Mouse (Mus musculus): ENCODE results near the gene Gpc4. TPM values are rescaled to one million over a fixed set of nuclear protein-coding genes. Genes with fewer than 3 reads are reported as not detected.

The Gpc4 gene
- polyA plus RNA-seq, 1 experiment from 2014 or later, result 356 TPM

GRCm38 (mm10) chrX:52151100-52151499, 14.0 kb downstream of the Gpc4 start:
- no peak for ATAC-seq
- POLR2A ChIA-PET, result interaction anchor here (1.2 kb wide), 1 partner anchor 57 kb away, joined by 4 read pairs; no protein-coding TSS in a partner anchor
- no peak for DNase-seq (ENCODE audit: low read depth, low spot score)
- TF ChIP-seq CTCF (IDR thresholded peaks at IDR 0.05), result no peak
- in situ Hi-C loops (cut with MboI; ENCODE audit: low pct_unique_long_range_greater_than_20kb), result no loop called here
- peaks cover 8% of the 10 kb centered on the region for H3K27me3 ChIP-seq
- CTCF ChIA-PET, result no interaction called here

- DNase-seq (ENCODE audit: low read depth, low spot score) (no peak), ATAC-seq (no peak)
- peaks cover 18% of the 10 kb centered on the region for H3K27me3 ChIP-seq
- ChIA-PET CTCF (no interaction called here), POLR2A (no interaction called here)
- in situ Hi-C loops (cut with MboI; ENCODE audit: low pct_unique_long_range_greater_than_20kb), result no loop called here
- no peak for TF ChIP-seq CTCF (IDR thresholded peaks at IDR 0.05)
Measured at GRCm38 (mm10) chrX:52145563-52145962, 19.5 kb downstream of the Gpc4 start.

- TF ChIP-seq CTCF (IDR thresholded peaks at IDR 0.05), result no peak
- in situ Hi-C loops (cut with MboI; ENCODE audit: low pct_unique_long_range_greater_than_20kb), result no loop called here
Measured at GRCm38 (mm10) chrX:52144491-52144890, 20.6 kb downstream of the Gpc4 start.

GRCm38 (mm10) chrX:52140316-52140715, 24.7 kb downstream of the Gpc4 start:
- POLR2A ChIA-PET, result no interaction called here
- TF ChIP-seq CTCF (IDR thresholded peaks at IDR 0.05), result no peak
- DNase-seq (ENCODE audit: low read depth, low spot score), result no peak
- H3K27me3 ChIP-seq, result peaks cover 17% of the 10 kb centered on the region
- no peak for ATAC-seq
- in situ Hi-C loops (cut with MboI; ENCODE audit: low pct_unique_long_range_greater_than_20kb), result no loop called here
- CTCF ChIA-PET, result no interaction called here

More at GRCm38 (mm10) chrX:52144491-52144890, 20.6 kb downstream of the Gpc4 start:
- peaks cover 18% of the 10 kb centered on the region for H3K27me3 ChIP-seq
- CTCF ChIA-PET, result no interaction called here
- POLR2A ChIA-PET, result no interaction called here
- DNase-seq (ENCODE audit: low read depth, low spot score), result no peak
- ATAC-seq, result no peak

- POLR2A ChIA-PET, result no interaction called here
- CTCF ChIA-PET, result no interaction called here
- peaks cover 13% of the 10 kb centered on the region for H3K27me3 ChIP-seq
- ATAC-seq (no peak), DNase-seq (ENCODE audit: low read depth, low spot score) (no peak)
- TF ChIP-seq CTCF (IDR thresholded peaks at IDR 0.05), result no peak
- in situ Hi-C loops (cut with MboI; ENCODE audit: low pct_unique_long_range_greater_than_20kb), result no loop called here
Measured at GRCm38 (mm10) chrX:52138461-52139075, 26.5 kb downstream of the Gpc4 start.

- no peak for TF ChIP-seq CTCF (IDR thresholded peaks at IDR 0.05)
- no peak for DNase-seq (ENCODE audit: low read depth, low spot score)
- H3K27me3 ChIP-seq, result peaks cover 8% of the 10 kb centered on the region
- ChIA-PET CTCF (no interaction called here), POLR2A (no interaction called here)
- in situ Hi-C loops (cut with MboI; ENCODE audit: low pct_unique_long_range_greater_than_20kb), result no loop called here
- ATAC-seq, result no peak
Measured at GRCm38 (mm10) chrX:52138033-52138432, 27.0 kb downstream of the Gpc4 start.

- peaks cover 4% of the 10 kb centered on the region for H3K27me3 ChIP-seq
- TF ChIP-seq CTCF (IDR thresholded peaks at IDR 0.05), result no peak
- POLR2A ChIA-PET, result no interaction called here
- no peak for ATAC-seq
- DNase-seq (ENCODE audit: low read depth, low spot score), result no peak
- in situ Hi-C loops (cut with MboI; ENCODE audit: low pct_unique_long_range_greater_than_20kb), result no loop called here
- CTCF ChIA-PET, result no interaction called here
Measured at GRCm38 (mm10) chrX:52136525-52136924, 28.5 kb downstream of the Gpc4 start.

GRCm38 (mm10) chrX:52129604-52130003, 35.4 kb downstream of the Gpc4 start:
- no peak for ATAC-seq
- in situ Hi-C loops (cut with MboI; ENCODE audit: low pct_unique_long_range_greater_than_20kb), result no loop called here

GRCm38 (mm10) chrX:52128794-52129193, 36.3 kb downstream of the Gpc4 start:
- TF ChIP-seq CTCF (IDR thresholded peaks at IDR 0.05), result no peak
- ATAC-seq (no peak), DNase-seq (ENCODE audit: low read depth, low spot score) (no peak)
- H3K27me3 ChIP-seq, result peaks cover 17% of the 10 kb centered on the region
- in situ Hi-C loops (cut with MboI; ENCODE audit: low pct_unique_long_range_greater_than_20kb), result no loop called here
- ChIA-PET CTCF (no interaction called here), POLR2A (no interaction called here)

More at GRCm38 (mm10) chrX:52129604-52130003, 35.4 kb downstream of the Gpc4 start:
- ChIA-PET POLR2A (no interaction called here), CTCF (no interaction called here)
- DNase-seq (ENCODE audit: low read depth, low spot score), result no peak
- no peak for TF ChIP-seq CTCF (IDR thresholded peaks at IDR 0.05)
- peaks cover 14% of the 10 kb centered on the region for H3K27me3 ChIP-seq

- ChIA-PET POLR2A (interaction anchor here (0.6 kb wide), 1 partner anchor 10 kb away, joined by 3 read pairs; no protein-coding TSS in a partner anchor), CTCF (no interaction called here)
- ATAC-seq (no peak), DNase-seq (ENCODE audit: low read depth, low spot score) (no peak)
- H3K27me3 ChIP-seq, result peaks cover 19% of the 10 kb centered on the region
- in situ Hi-C loops (cut with MboI; ENCODE audit: low pct_unique_long_range_greater_than_20kb), result no loop called here
- TF ChIP-seq CTCF (IDR thresholded peaks at IDR 0.05), result no peak
Measured at GRCm38 (mm10) chrX:52113651-52114050, 51.4 kb downstream of the Gpc4 start.

GRCm38 (mm10) chrX:52109663-52110062, 55.4 kb downstream of the Gpc4 start:
- H3K27me3 ChIP-seq, result peaks cover 25% of the 10 kb centered on the region
- TF ChIP-seq CTCF (IDR thresholded peaks at IDR 0.05), result no peak
- ATAC-seq (no peak), DNase-seq (ENCODE audit: low read depth, low spot score) (no peak)
- ChIA-PET POLR2A (no interaction called here), CTCF (interaction anchor here (1.5 kb wide), 1 partner anchor 13 kb away, joined by 3 read pairs; no protein-coding TSS in a partner anchor)
- in situ Hi-C loops (cut with MboI; ENCODE audit: low pct_unique_long_range_greater_than_20kb), result no loop called here

GRCm38 (mm10) chrX:52108966-52109365, 56.1 kb downstream of the Gpc4 start:
- TF ChIP-seq CTCF (IDR thresholded peaks at IDR 0.05), result no peak
- DNase-seq (ENCODE audit: low read depth, low spot score), result no peak
- H3K27me3 ChIP-seq, result peaks cover 19% of the 10 kb centered on the region
- ChIA-PET CTCF (no interaction called here), POLR2A (no interaction called here)
- no peak for ATAC-seq
- in situ Hi-C loops (cut with MboI; ENCODE audit: low pct_unique_long_range_greater_than_20kb), result no loop called here

All from Patski (cell line).